Mouse (Mus musculus): ENCODE measurements at regions not wholly inside any gene's neighbourhood (a gene's known extent, or its start where the extent isn't known, plus 50 kb on each side); places are given as distances from the start of the nearest gene placed in this dataset.

- Histone ChIP-seq H3K9ac (replicated peaks) (no peak overlapping the region), H3K4me2 (ENCODE audit: low read depth) (no peak overlapping the region), H3K36me3 (replicated peaks; ENCODE audit: control insufficient read depth, insufficient read depth, low read depth) (no peaks in the 10 kb centered on the region), H3K27me3 (ENCODE audit: control insufficient read depth, insufficient read depth, low read length) (no peaks in the 10 kb centered on the region), H3K4me3 (ENCODE audit: insufficient read depth in 1 of 2, low read depth in 2 of 2, low read length in 2 of 2) (no peak overlapping the region), H3K9me3 (ENCODE audit: control insufficient read depth, low read length) (no peaks in the 10 kb centered on the region), H3K27ac (no peak overlapping the region), H3K4me1 (replicated peaks; ENCODE audit: control insufficient read depth in 2 of 2, insufficient read depth in 2 of 2, low read length in 1 of 2) (no peaks in the 10 kb centered on the region)
- WGBS (ENCODE audit: insufficient replicate concordance): 57% methylated on average over 3 of the region's 3 CpGs
- no peak for DNase-seq (ENCODE audit: low read depth in 3 of 3, low spot score in 3 of 3)
- TF ChIP-seq EP300 (IDR thresholded peaks at IDR 0.05; ENCODE audit: low read depth) (no peak), CTCF (IDR thresholded peaks at IDR 0.05; ENCODE audit: low read depth) (no peak)
- ATAC-seq (ENCODE audit: insufficient read depth): no peak
These were observed 50.2 kb upstream of the Nxt1 start for GRCm38 (mm10) chr2:148622216-148622615.

DNA sequence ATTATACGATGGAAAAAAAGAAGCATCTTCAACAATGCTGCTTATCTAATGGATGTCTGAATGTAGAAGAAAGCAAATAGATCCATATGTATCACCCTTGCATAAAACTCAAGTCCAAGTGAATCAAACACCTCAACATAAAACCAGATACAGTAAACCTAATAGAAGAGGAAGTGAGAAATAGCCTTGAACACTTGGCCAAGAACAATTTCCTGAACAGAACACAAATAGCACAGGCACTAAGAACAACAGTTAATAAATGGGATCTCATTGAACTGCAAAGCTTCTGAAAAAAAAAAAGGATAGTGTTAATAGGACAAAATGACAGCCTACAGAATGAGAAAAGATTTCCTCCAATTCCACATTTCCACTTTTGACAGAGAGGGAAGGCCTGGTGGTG is 60.5 kb upstream of the Nxt1 start:
- 52% methylated on average over 1 of the region's 1 CpGs for WGBS (ENCODE audit: insufficient replicate concordance)
- Histone ChIP-seq H3K9me3 (ENCODE audit: control insufficient read depth, low read length) (no peaks in the 10 kb centered on the region), H3K27me3 (ENCODE audit: control insufficient read depth, insufficient read depth, low read length) (no peaks in the 10 kb centered on the region), H3K4me1 (replicated peaks; ENCODE audit: control insufficient read depth in 2 of 2, insufficient read depth in 2 of 2, low read length in 1 of 2) (no peaks in the 10 kb centered on the region), H3K9ac (replicated peaks) (no peak overlapping the region), H3K36me3 (replicated peaks; ENCODE audit: control insufficient read depth, insufficient read depth, low read depth) (no peaks in the 10 kb centered on the region), H3K4me2 (ENCODE audit: low read depth) (no peak overlapping the region), H3K27ac (no peak overlapping the region), H3K4me3 (ENCODE audit: insufficient read depth in 1 of 2, low read depth in 2 of 2, low read length in 2 of 2) (no peak overlapping the region)
- TF ChIP-seq CTCF (IDR thresholded peaks at IDR 0.05; ENCODE audit: low read depth): no peak
- no peak for TF ChIP-seq EP300 (IDR thresholded peaks at IDR 0.05; ENCODE audit: low read depth)
- ATAC-seq (ENCODE audit: insufficient read depth): no peak
- no peak for DNase-seq (ENCODE audit: low read depth in 3 of 3, low spot score in 3 of 3)

DNA sequence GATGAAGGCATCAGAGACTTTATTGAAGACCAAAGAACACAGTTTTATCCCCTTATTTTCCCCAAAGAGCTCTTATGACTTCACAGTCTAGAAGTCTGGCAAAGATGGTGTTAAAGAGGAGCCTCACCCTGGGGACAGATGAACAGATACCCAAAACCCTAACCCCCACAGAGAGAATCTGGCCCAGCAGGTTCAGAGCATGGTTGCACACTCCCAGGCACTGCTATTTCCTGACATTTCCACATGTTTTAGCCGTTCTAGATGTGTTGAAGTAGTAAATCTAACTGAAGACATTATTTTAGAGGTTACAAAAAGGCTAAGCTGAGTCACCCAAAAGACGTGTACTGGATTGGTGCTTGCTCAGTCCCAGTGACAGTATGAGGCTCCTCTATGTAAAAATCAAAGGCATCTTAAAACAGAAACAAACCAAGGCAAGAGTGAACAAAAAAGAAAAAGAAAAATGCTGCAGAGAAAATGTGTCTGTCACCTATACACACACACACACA is 66.9 kb upstream of the Nxt1 start:
- Histone ChIP-seq H3K4me1 (replicated peaks; ENCODE audit: control insufficient read depth in 2 of 2, insufficient read depth in 2 of 2, low read length in 1 of 2) (no peaks in the 10 kb centered on the region), H3K27me3 (ENCODE audit: control insufficient read depth, insufficient read depth, low read length) (no peaks in the 10 kb centered on the region), H3K9ac (replicated peaks) (no peak overlapping the region), H3K27ac (no peak overlapping the region), H3K36me3 (replicated peaks; ENCODE audit: control insufficient read depth, insufficient read depth, low read depth) (no peaks in the 10 kb centered on the region), H3K4me2 (ENCODE audit: low read depth) (no peak overlapping the region), H3K9me3 (ENCODE audit: control insufficient read depth, low read length) (no peaks in the 10 kb centered on the region), H3K4me3 (ENCODE audit: insufficient read depth in 1 of 2, low read depth in 2 of 2, low read length in 2 of 2) (no peak overlapping the region)
- 33% methylated on average over 2 of the region's 2 CpGs for WGBS (ENCODE audit: insufficient replicate concordance)
- no peak for ATAC-seq (ENCODE audit: insufficient read depth)
- DNase-seq (ENCODE audit: low read depth in 3 of 3, low spot score in 3 of 3): no peak
- TF ChIP-seq CTCF (IDR thresholded peaks at IDR 0.05; ENCODE audit: low read depth): no peak
- no peak for TF ChIP-seq EP300 (IDR thresholded peaks at IDR 0.05; ENCODE audit: low read depth)

DNA sequence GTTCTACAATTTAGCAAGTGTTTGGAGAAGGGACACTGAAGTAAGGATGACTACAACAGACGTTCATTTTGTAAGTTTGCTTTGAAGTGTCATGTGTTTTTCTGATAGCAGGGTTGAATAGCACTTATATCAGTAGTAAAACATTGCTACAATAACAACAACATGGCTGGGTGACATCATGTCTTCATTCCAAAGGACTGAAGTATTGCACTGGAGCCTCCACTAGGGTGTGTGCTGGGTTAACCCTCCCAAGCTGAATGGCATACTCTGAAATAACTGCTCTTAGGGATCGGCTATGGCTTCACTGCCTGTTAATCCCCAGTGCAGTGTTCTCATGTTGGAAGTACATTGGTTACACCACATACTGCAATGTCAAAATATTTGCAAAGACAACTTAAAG is 68.5 kb upstream of the Nxt1 start:
- Histone ChIP-seq H3K27ac (no peak overlapping the region), H3K4me2 (ENCODE audit: low read depth) (no peak overlapping the region), H3K9ac (replicated peaks) (no peak overlapping the region), H3K27me3 (ENCODE audit: control insufficient read depth, insufficient read depth, low read length) (no peaks in the 10 kb centered on the region), H3K4me3 (ENCODE audit: insufficient read depth in 1 of 2, low read depth in 2 of 2, low read length in 2 of 2) (no peak overlapping the region), H3K36me3 (replicated peaks; ENCODE audit: control insufficient read depth, insufficient read depth, low read depth) (no peaks in the 10 kb centered on the region), H3K4me1 (replicated peaks; ENCODE audit: control insufficient read depth in 2 of 2, insufficient read depth in 2 of 2, low read length in 1 of 2) (no peaks in the 10 kb centered on the region), H3K9me3 (ENCODE audit: control insufficient read depth, low read length) (no peaks in the 10 kb centered on the region)
- TF ChIP-seq EP300 (IDR thresholded peaks at IDR 0.05; ENCODE audit: low read depth): no peak
- no peak for TF ChIP-seq CTCF (IDR thresholded peaks at IDR 0.05; ENCODE audit: low read depth)
- DNase-seq (ENCODE audit: low read depth in 3 of 3, low spot score in 3 of 3) (no peak), ATAC-seq (ENCODE audit: insufficient read depth) (no peak)
- WGBS (ENCODE audit: insufficient replicate concordance): 52% methylated on average over 2 of the region's 2 CpGs

DNA sequence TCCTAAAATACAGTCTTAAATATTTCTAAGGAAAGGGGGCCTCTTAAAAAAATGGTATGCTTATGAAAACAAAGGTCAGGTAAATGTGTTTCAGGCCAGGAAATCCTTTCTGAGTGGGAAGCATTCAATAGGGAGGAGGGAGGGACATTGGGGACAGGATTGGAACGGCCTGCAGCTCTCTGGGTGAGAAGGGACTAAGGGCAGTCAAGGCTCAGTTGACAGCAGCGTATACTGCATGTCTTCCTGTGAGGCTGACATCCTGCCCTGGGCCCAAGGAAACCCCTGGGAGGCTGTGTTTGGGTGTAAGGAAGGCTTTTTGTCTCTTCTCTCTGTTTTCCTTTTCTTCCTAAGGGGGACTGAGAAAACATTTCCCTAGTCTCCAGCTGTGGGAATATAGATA is 69.1 kb upstream of the Nxt1 start:
- no peak overlapping the region for H3K9ac ChIP-seq (replicated peaks)
- no peak for DNase-seq (ENCODE audit: low read depth in 3 of 3, low spot score in 3 of 3)
- H3K4me2 ChIP-seq (ENCODE audit: low read depth): no peak overlapping the region
- H3K27me3 ChIP-seq (ENCODE audit: control insufficient read depth, insufficient read depth, low read length): no peaks in the 10 kb centered on the region
- 38% methylated on average over 2 of the region's 2 CpGs for WGBS (ENCODE audit: insufficient replicate concordance)
- no peaks in the 10 kb centered on the region for H3K9me3 ChIP-seq (ENCODE audit: control insufficient read depth, low read length)
- H3K4me1 ChIP-seq (replicated peaks; ENCODE audit: control insufficient read depth in 2 of 2, insufficient read depth in 2 of 2, low read length in 1 of 2): no peaks in the 10 kb centered on the region
- TF ChIP-seq CTCF (IDR thresholded peaks at IDR 0.05; ENCODE audit: low read depth): no peak
- TF ChIP-seq EP300 (IDR thresholded peaks at IDR 0.05; ENCODE audit: low read depth): no peak
- H3K27ac ChIP-seq: no peak overlapping the region
- ATAC-seq (ENCODE audit: insufficient read depth): no peak
- H3K4me3 ChIP-seq (ENCODE audit: insufficient read depth in 1 of 2, low read depth in 2 of 2, low read length in 2 of 2): no peak overlapping the region
- H3K36me3 ChIP-seq (replicated peaks; ENCODE audit: control insufficient read depth, insufficient read depth, low read depth): no peaks in the 10 kb centered on the region
